Mouse (Mus musculus) spleen, adult 2 months (tissue): ENCODE data around the gene Kcnk13.

Source experiments
- CTCF ChIP-seq: fragments of 200-500 bp; IDR thresholded peaks from 2 replicates; pipeline ENCODE4 v1.5.1; 2011; ENCODE audit warnings: mild to moderate bottlenecking, inconsistent platforms; ENCODE audit not compliant: insufficient read depth, insufficient read length, insufficient replicate concordance; ENCODE audit errors: extremely low read depth
- POLR2A ChIP-seq: fragments of 200-500 bp; IDR thresholded peaks from 2 replicates; pipeline ENCODE4 v1.6.1; 2011; ENCODE audit warnings: low read depth, low read length, inconsistent platforms

- TF ChIP-seq CTCF (no peak), POLR2A (no peak)
Observed at GRCm38 (mm10) chr12:100032521-100032920, 68.2 kb downstream of the Kcnk13 start.
